Mouse (Mus musculus) thymus, postnatal 14 days (tissue): ENCODE measurements around the gene Fbxl18.
A peak's percentile ranks its signal among the peaks of the same experiment; 100 is the strongest.
"Not testable (repeated sequence)": the region's sequence is repeated elsewhere in the genome, so short reads cannot be mapped to it uniquely, and the experiment has no call there.

ENCODE experiments used
- DNase-seq: peaks from one replicate; pipeline ENCODE4 v3.0.0; 2021

Gene Fbxl18

DNA sequence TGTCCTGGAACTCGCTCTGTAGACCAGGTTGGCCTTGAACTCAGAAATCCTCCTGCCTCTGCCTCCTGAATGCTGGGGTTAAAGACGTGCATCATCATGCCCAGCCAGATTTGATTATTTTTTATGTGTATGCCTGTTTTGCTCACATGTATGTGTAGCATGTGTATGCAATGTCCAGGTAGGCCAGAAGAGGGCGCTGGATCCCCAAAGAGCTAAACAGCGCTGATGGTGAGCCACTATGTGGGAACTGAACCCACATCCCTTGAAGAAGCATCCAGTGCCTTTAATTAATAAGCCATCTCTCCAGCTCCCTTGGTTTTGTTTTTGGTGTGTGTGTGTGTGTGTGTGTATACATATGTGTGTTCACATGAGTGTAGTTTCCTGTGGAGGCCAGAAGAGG, 38.8 kb downstream of the Fbxl18 start:
- no peak for DNase-seq

DNA sequence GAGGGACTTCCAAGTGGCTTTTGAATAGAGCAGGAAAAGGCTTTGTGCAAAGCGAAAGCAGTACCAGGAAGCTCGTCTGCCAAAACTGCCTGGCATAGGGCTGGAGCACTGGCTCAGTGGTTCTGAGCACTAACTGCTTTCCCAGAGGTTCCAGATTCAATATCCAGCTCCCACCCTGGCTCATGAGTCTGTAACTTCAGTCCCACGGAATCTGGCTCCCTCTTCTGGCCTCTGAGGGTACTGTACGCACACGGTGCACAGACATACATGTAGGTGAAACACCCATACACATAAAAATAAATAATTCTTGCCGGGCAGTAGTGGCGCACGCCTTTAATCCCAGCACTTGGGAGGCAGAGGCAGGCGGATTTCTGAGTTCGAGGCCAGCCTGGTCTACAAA, 40.3 kb downstream of the Fbxl18 start:
- DNase-seq = peak; percentile 24

DNA sequence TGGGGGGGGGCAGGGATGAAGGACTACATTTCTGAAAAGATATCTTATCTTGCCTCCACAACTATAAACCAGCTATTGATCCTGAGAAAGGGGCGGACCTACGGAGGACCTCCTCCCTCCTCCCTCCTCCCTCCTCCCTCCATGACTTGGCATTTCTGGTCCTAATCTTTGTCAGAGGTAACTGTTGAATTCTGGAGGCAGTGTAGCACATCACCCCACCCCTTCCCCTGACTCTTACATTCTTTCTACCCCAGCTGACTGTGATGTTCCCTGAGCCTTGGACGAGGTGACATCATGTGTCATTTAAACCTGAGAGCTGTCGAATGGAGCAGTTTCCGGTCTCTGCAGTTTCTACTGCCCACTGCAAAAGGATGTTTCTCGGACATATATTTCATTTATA, 41.6 kb downstream of the Fbxl18 start:
- DNase-seq = no peak

GRCm38 (mm10) chr5:142851681-142852049, 43.6 kb downstream of the Fbxl18 start:
- DNase-seq = no peak

DNA sequence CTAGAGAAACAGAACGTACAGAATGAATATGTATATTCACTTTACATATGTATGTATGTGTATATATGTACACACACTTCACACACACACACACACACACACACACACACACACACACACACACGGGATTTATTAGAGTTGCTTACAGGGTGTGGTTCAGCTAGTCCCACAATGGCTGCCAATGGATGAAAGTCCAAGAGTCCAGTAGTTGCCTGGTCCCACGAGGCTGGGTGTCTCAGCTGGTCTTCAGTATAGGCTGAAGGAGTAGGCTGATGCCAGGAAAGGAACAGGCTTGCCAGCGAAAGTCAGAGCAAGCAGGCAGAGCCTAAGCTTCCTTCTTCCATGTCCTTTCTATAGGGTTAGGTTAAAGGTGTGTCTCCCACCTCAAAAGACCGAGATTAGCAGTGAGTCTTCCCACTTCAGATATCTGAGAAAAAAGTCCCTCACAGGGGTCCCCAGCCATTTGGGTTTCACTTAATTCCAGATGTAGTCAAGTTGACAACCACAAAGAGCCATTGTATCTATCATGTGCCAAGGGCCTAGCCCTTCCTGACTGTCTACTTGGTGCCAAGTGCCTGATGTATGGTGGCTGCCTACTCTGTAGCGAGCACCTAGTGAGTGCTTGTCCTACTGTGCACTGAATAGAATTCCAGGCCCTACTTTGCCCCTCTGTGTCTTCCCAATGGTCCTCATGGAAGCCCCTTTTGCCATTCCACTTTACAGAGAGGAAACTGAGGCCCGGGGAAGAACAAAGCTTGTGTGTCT, 44.1 kb downstream of the Fbxl18 start:
- no peak for DNase-seq

GRCm38 (mm10) chr5:142850476-142850875, 44.7 kb downstream of the Fbxl18 start:
- DNase-seq = no peak

GRCm38 (mm10) chr5:142848911-142849310, 46.3 kb downstream of the Fbxl18 start:
- DNase-seq = no peak

GRCm38 (mm10) chr5:142848149-142848548, 47.1 kb downstream of the Fbxl18 start:
- no peak for DNase-seq

DNA sequence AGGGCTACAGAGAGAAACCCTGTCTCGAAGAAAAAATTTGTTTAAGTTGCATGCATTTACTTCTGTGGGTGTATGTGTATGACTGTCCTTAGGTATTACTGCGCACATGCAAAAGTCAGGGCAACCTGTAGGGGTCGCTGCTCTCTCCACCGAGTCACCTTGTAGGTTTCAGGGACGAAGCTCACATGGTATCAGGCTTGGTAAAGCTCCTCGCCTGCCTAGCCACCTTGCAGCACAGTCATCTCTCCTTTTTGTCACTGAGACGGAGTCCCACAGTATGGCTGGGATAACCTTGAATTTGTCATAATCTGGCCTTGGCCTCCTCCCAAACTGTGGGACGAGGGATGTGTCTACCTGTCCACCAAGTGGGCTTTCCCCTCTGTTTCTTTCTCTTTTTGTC, 50.8 kb downstream of the Fbxl18 start:
- DNase-seq = no peak

- peak; percentile 29 for DNase-seq
These were observed 53.0 kb downstream of the Fbxl18 start for GRCm38 (mm10) chr5:142842137-142842642.

DNA sequence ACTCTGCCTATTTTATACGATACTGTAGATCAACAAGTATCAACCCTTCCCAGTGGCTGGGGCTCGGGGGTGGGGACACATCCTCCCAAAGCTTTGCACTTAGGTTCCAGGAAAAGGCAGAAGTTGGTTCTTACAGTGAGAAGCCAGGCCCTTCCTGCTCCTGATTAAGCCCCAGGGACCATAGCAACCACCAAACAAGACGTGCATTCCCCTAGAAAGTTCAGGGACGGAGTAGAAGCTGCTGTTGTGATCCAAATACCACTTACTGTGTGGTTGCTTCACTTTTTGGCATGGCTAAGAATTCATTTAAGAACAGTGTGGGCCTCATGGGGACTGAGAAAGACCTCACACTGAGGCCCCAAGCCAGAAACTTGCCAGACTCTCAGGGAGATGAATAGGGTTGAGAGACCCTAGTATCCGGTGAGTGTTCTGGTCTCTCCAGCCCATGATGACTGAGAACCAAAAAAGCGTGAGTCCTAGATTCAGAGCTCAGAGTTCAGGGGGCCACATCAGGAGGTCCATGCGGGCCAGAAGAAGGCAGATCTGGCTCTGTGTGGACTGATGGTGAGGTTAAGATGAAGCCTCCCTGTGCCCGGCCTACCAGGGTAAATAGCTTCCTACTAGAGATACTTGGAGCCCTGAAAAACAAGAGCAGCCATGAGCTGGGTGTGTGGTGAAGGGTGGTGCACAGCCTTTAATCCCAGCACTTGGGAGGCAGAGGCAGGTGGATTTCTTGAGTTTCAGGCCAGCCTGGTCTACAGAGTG, 53.7 kb downstream of the Fbxl18 start:
- no peak for DNase-seq

DNA sequence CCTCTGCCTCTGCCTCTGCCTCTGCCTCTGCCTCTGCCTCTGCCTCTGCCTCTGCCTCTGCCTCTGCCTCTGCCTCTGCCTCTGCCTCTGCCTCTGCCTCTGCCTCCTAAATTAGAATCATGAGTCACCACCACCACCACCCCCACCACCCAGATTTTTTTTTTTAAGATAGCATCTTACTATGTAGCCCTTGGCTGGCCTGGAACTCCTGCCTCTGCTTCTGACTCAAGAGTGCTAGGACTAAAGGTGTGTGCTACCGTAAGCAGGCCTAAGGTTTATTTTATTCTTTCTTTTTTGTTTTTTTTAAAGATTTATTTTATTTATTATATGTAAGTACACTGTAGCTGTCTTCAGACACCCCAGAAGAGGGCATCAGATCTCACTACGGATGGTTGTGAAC, 57.8 kb downstream of the Fbxl18 start:
- DNase-seq = not testable (repeated sequence)

DNA sequence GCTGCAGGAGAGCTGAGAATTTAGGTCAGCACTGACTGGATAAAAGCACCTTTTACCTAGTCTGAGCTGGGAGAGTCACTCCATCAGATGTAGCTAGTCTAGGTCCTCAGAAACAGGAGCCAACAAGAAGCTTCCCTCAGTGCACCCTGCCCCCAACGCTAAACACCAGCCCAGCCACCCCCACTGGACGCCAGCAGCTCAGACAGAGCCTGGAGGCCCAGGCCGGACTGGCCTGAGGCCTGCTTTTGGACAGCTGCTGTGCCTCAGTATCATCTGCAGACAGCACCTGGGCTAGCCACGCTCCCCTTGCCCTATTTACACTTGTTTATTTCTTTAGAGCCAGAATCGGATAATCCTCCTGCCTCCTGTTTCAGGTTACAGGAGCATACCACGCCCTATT, 58.3 kb downstream of the Fbxl18 start:
- no peak for DNase-seq

DNA sequence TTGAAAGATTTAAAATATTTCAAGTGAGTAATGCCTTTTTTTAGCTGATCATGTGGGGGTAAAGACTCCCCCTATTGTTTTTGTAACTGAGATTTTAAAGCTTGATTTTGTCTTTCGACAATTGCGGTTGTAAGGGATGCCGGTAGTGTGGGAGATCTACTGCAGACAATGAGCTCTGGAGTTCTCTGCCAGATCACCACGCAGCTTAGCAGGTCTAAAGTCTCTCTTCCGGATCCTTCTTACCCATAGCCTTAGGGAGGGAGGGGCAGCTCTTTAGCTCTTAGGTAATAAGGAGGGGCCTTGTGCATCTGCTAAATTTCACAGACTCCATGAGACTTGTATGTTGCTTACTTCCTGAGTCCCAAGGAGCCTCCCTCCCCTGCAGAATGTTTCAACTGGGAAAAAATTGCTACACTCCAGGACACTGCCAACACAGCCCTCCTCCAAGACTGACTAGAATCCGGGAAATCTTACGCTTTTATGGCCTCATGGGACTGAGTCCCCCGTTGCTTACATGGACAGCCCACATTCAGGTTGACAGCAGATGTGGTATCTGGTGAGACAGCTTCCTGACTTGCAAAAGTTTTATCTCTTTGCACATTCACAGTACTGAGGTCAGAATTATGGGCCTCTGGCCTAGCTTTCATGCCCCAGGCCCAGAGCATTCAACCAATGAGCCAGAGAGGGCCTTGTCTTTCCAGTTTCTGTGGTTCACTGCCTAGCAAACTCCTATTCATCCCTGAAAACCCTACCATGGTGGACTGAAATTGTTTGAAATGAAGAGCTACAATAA, 61.4 kb downstream of the Fbxl18 start:
- no peak for DNase-seq

DNA sequence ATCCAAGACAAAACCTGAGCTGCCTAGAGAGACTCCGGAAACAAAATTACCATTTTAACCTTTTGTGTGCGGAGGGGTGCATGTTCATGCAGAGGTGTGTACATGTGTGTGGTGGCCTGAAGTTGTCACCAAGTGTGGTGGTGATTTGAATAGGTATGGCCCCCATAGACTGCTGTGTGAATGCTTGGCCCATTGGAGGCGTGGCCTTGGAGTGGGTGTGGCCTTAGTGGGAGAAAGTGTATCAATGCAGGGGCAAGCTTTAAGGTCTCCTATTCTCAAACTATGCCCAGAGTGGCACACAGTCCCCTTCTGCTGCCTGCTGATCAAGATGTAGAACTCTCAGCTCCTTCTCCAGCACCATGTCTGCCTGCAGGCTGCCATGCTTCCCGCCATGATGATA, 69.1 kb downstream of the Fbxl18 start:
- no peak for DNase-seq

DNA sequence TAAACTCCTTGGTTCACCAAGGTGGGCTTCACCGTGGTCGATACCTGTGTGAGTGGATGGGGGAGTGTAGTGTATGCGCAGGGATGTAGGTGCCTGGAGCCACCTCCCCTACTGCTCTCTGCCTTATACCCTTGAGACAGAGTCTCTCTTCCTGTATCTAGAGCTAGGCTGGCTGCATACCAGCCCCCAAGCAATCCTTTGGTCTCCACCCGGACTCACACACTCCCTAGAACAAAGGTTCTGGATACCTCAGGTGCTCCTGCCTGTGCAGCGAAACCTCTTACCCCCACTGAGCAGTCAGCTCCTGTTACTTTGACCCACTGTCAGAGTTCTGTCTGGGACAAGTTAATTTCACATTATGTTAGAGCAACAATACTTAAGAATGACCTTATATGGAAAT, 69.6 kb downstream of the Fbxl18 start:
- DNase-seq = no peak

DNA sequence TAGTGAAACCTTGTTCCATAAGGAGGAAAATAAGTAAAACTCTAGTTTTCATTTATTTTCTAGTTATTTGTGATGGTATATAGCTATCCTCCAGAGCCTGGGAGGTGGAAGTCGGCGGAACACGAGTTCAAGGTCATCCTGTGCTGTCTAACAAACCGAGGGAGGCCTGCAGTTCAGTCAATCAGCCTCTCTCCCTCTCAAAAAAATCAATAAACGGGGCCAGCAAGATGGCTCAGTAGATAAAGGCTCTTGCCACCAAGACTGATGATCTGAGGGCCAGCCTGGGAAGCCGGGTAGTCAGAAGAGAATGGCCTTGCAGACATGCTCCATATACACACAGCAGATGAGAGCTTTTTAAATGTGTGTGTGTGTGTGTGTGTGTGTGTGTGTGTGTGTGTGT, 71.1 kb downstream of the Fbxl18 start:
- no peak for DNase-seq

- no peak for DNase-seq
These were observed 71.8 kb downstream of the Fbxl18 start for GRCm38 (mm10) chr5:142823096-142824062.

DNA sequence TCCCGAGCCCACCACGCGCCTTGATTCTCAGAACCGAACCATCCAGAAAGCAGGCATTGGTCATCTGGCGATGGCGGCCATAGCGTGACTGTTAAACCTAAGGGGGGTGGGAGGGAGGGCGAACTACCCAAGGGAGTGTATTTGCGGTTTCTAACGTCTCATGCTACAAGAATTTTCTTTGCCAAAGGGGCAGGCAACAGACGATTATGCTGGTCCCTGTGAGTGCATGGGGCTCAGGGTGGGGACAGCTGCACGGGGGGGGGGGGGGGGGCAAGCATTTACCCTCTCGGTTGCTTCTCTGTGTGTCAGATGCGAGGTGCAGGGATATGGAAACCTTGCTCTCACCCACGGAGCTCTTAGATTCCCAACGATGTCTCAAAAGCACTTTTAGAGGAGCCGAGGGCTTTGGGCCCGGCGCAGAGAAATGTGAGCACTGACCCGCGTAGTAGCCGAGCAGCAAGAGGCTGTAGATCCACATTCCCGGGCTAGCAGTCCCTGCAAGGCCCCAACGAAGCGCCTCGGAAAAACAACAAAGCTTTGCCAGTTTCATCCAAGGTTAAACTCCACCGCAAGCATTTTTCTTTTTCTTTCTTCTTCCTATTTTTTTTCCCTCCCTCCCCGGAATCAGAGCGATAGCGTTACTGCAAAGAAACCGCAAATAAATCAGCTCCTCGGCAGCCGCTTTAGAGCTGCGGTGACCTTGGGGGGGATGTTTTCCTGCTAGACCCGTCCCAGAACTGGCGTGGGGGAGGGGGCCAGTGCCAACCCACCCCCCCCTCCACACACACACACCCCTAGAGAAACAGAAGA, 72.7 kb downstream of the Fbxl18 start:
- DNase-seq = no peak

GRCm38 (mm10) chr5:142821974-142822285, 73.3 kb downstream of the Fbxl18 start:
- DNase-seq = no peak

GRCm38 (mm10) chr5:142821266-142821973, 73.8 kb downstream of the Fbxl18 start:
- DNase-seq = peak; percentile 18
